Mouse (Mus musculus): Measurements from ENCODE around the gene Arhgap40. TPM values are rescaled to one million over a fixed set of nuclear protein-coding genes. Genes with fewer than 3 reads are reported as not detected.
A peak's percentile ranks its signal among the peaks of the same experiment; 100 is the strongest.

The Arhgap40 gene
- polyA plus RNA-seq, 1 experiment from 2014 or later: 0.40 TPM

- no peaks in the 10 kb centered on the region for H3K9me3 ChIP-seq (ENCODE audit: control insufficient read depth, low read length)
- ATAC-seq (ENCODE audit: low FRiP score) (peak; percentile 31), DNase-seq (ENCODE audit: low spot score, missing footprints) (peak; percentile 86)
- H3K4me2 ChIP-seq: no peak overlapping the region
- peaks cover 13% of the 10 kb centered on the region for H3K4me1 ChIP-seq (ENCODE audit: control insufficient read depth, insufficient read depth, low read length)
- H3K27me3 ChIP-seq (ENCODE audit: control insufficient read depth, insufficient read depth, low read length): peaks cover 27% of the 10 kb centered on the region
- H3K4me3 ChIP-seq (ENCODE audit: low read depth, low read length): no peak overlapping the region
- H3K27ac ChIP-seq (ENCODE audit: low read depth, low read length): no peak overlapping the region
- 6% methylated on average over 5 of the region's 5 CpGs for WGBS
- H3K36me3 ChIP-seq (ENCODE audit: control insufficient read depth, insufficient read depth, low read length): no peaks in the 10 kb centered on the region
- H3K9ac ChIP-seq (ENCODE audit: low read length): no peak overlapping the region
These were observed 44.2 kb downstream of the Arhgap40 start for GRCm38 (mm10) chr2:158556750-158557149.

- no peak overlapping the region for H3K4me2 ChIP-seq
- no peak overlapping the region for H3K9ac ChIP-seq (ENCODE audit: low read length)
- no peak overlapping the region for H3K4me3 ChIP-seq (ENCODE audit: low read depth, low read length)
- WGBS: 41% methylated on average over 6 of the region's 6 CpGs
- no peaks in the 10 kb centered on the region for H3K36me3 ChIP-seq (ENCODE audit: control insufficient read depth, insufficient read depth, low read length)
- H3K27me3 ChIP-seq (ENCODE audit: control insufficient read depth, insufficient read depth, low read length): peaks cover 9% of the 10 kb centered on the region
- peaks cover 16% of the 10 kb centered on the region for H3K4me1 ChIP-seq (ENCODE audit: control insufficient read depth, insufficient read depth, low read length)
- H3K9me3 ChIP-seq (ENCODE audit: control insufficient read depth, low read length): no peaks in the 10 kb centered on the region
- peak; percentile 85 for DNase-seq (ENCODE audit: low spot score, missing footprints)
- no peak for ATAC-seq (ENCODE audit: low FRiP score)
- no peak overlapping the region; the same call in 1 of the 2 replicates for H3K27ac ChIP-seq (ENCODE audit: low read depth, low read length)
These were observed 47.3 kb downstream of the Arhgap40 start for GRCm38 (mm10) chr2:158559945-158560344.

GRCm38 (mm10) chr2:158560801-158561200 is 48.2 kb downstream of the Arhgap40 start:
- H3K4me1 ChIP-seq (ENCODE audit: control insufficient read depth, insufficient read depth, low read length): peaks cover 14% of the 10 kb centered on the region
- no peaks in the 10 kb centered on the region for H3K9me3 ChIP-seq (ENCODE audit: control insufficient read depth, low read length)
- no peak overlapping the region for H3K4me3 ChIP-seq (ENCODE audit: low read depth, low read length)
- H3K27me3 ChIP-seq (ENCODE audit: control insufficient read depth, insufficient read depth, low read length): peaks cover 3% of the 10 kb centered on the region
- H3K9ac ChIP-seq (ENCODE audit: low read length): peak overlapping the region; percentile 24; the same call in 1 of the 2 replicates
- H3K36me3 ChIP-seq (ENCODE audit: control insufficient read depth, insufficient read depth, low read length): no peaks in the 10 kb centered on the region
- ATAC-seq (ENCODE audit: low FRiP score) (no peak), DNase-seq (ENCODE audit: low spot score, missing footprints) (no peak)
- H3K27ac ChIP-seq (ENCODE audit: low read depth, low read length): peak overlapping the region; percentile 68
- no peak overlapping the region for H3K4me2 ChIP-seq
- WGBS: 25% methylated on average over 9 of the region's 9 CpGs

GRCm38 (mm10) chr2:158561371-158562144 is 49.0 kb downstream of the Arhgap40 start:
- Histone ChIP-seq H3K4me3 (ENCODE audit: low read depth, low read length) (no peak overlapping the region), H3K4me1 (ENCODE audit: control insufficient read depth, insufficient read depth, low read length) (peaks cover 11% of the 10 kb centered on the region), H3K27ac (ENCODE audit: low read depth, low read length) (peak overlapping the region; percentile 68), H3K4me2 (no peak overlapping the region), H3K36me3 (ENCODE audit: control insufficient read depth, insufficient read depth, low read length) (no peaks in the 10 kb centered on the region), H3K27me3 (ENCODE audit: control insufficient read depth, insufficient read depth, low read length) (no peaks in the 10 kb centered on the region), H3K9me3 (ENCODE audit: control insufficient read depth, low read length) (no peaks in the 10 kb centered on the region), H3K9ac (ENCODE audit: low read length) (peak overlapping the region; percentile 24; the same call in 1 of the 2 replicates)
- peak; percentile 79 for DNase-seq (ENCODE audit: low spot score, missing footprints)
- ATAC-seq (ENCODE audit: low FRiP score): peak; percentile 62
- 51% methylated on average over 3 of the region's 3 CpGs for WGBS

- Histone ChIP-seq H3K4me2 (no peak overlapping the region), H3K9ac (ENCODE audit: low read length) (no peak overlapping the region), H3K27ac (ENCODE audit: low read depth, low read length) (no peak overlapping the region), H3K4me3 (ENCODE audit: low read depth, low read length) (no peak overlapping the region), H3K4me1 (ENCODE audit: control insufficient read depth, insufficient read depth, low read length) (no peaks in the 10 kb centered on the region), H3K27me3 (ENCODE audit: control insufficient read depth, insufficient read depth, low read length) (no peaks in the 10 kb centered on the region), H3K36me3 (ENCODE audit: control insufficient read depth, insufficient read depth, low read length) (no peaks in the 10 kb centered on the region), H3K9me3 (ENCODE audit: control insufficient read depth, low read length) (no peaks in the 10 kb centered on the region)
- WGBS: 31% methylated on average over 13 of the region's 13 CpGs
- ATAC-seq (ENCODE audit: low FRiP score) (no peak), DNase-seq (ENCODE audit: low spot score, missing footprints) (peak; percentile 89)
These were observed 58.0 kb downstream of the Arhgap40 start for GRCm38 (mm10) chr2:158570421-158571081.

- Histone ChIP-seq H3K4me3 (ENCODE audit: low read depth, low read length) (no peak overlapping the region), H3K9ac (ENCODE audit: low read length) (no peak overlapping the region)
- no peak for ATAC-seq (ENCODE audit: low FRiP score)
These were observed 67.4 kb downstream of the Arhgap40 start for GRCm38 (mm10) chr2:158579979-158580378.

GRCm38 (mm10) chr2:158584621-158585358 is 72.2 kb downstream of the Arhgap40 start:
- Histone ChIP-seq H3K36me3 (ENCODE audit: control insufficient read depth, insufficient read depth, low read length) (no peaks in the 10 kb centered on the region), H3K4me1 (ENCODE audit: control insufficient read depth, insufficient read depth, low read length) (peaks cover 7% of the 10 kb centered on the region), H3K27ac (ENCODE audit: low read depth, low read length) (no peak overlapping the region), H3K9ac (ENCODE audit: low read length) (no peak overlapping the region), H3K4me2 (no peak overlapping the region), H3K4me3 (ENCODE audit: low read depth, low read length) (no peak overlapping the region), H3K9me3 (ENCODE audit: control insufficient read depth, low read length) (no peaks in the 10 kb centered on the region), H3K27me3 (ENCODE audit: control insufficient read depth, insufficient read depth, low read length) (no peaks in the 10 kb centered on the region)
- peak; percentile 61 for ATAC-seq (ENCODE audit: low FRiP score)
- 14% methylated on average over 12 of the region's 12 CpGs for WGBS
- peak; percentile 84 for DNase-seq (ENCODE audit: low spot score, missing footprints)

More at GRCm38 (mm10) chr2:158579979-158580378, 67.4 kb downstream of the Arhgap40 start:
- Histone ChIP-seq H3K9me3 (ENCODE audit: control insufficient read depth, low read length) (no peaks in the 10 kb centered on the region), H3K4me1 (ENCODE audit: control insufficient read depth, insufficient read depth, low read length) (no peaks in the 10 kb centered on the region), H3K27ac (ENCODE audit: low read depth, low read length) (no peak overlapping the region), H3K4me2 (no peak overlapping the region), H3K36me3 (ENCODE audit: control insufficient read depth, insufficient read depth, low read length) (no peaks in the 10 kb centered on the region), H3K27me3 (ENCODE audit: control insufficient read depth, insufficient read depth, low read length) (no peaks in the 10 kb centered on the region)
- 52% methylated on average over 4 of the region's 4 CpGs for WGBS
- DNase-seq (ENCODE audit: low spot score, missing footprints): peak; percentile 76

- Histone ChIP-seq H3K4me1 (ENCODE audit: control insufficient read depth, insufficient read depth, low read length) (peaks cover 7% of the 10 kb centered on the region), H3K27me3 (ENCODE audit: control insufficient read depth, insufficient read depth, low read length) (no peaks in the 10 kb centered on the region), H3K36me3 (ENCODE audit: control insufficient read depth, insufficient read depth, low read length) (no peaks in the 10 kb centered on the region), H3K27ac (ENCODE audit: low read depth, low read length) (peak overlapping the region; percentile 12; the same call in 1 of the 2 replicates), H3K4me2 (no peak overlapping the region), H3K9me3 (ENCODE audit: control insufficient read depth, low read length) (no peaks in the 10 kb centered on the region), H3K9ac (ENCODE audit: low read length) (no peak overlapping the region), H3K4me3 (ENCODE audit: low read depth, low read length) (no peak overlapping the region)
- peak; percentile 50; the same call in 1 of the 2 replicates for ATAC-seq (ENCODE audit: low FRiP score)
- DNase-seq (ENCODE audit: low spot score, missing footprints): peak; percentile 75
- WGBS: 50% methylated on average over 8 of the region's 8 CpGs
These were observed 76.1 kb downstream of the Arhgap40 start for GRCm38 (mm10) chr2:158588524-158589271.
